Mouse (Mus musculus): ENCODE data around the gene Lhb. TPM values are rescaled to one million over a fixed set of nuclear protein-coding genes. Genes with fewer than 3 reads are reported as not detected.
"Not testable (repeated sequence)": the region's sequence is repeated elsewhere in the genome, so short reads cannot be mapped to it uniquely, and the experiment has no call there.

Gene Lhb
- total RNA-seq, 2 experiments from 2014 or later = not detected

GRCm38 (mm10) chr7:45451344-45451982 lies 30.8 kb downstream of the Lhb start:
- peak in 1 of 2 experiments; percentile 65 for DNase-seq (ENCODE audit: low spot score in 2 of 2)

- no peak for DNase-seq (ENCODE audit: low spot score in 2 of 2)
Observed at GRCm38 (mm10) chr7:45454971-45455370, 34.4 kb downstream of the Lhb start.

- DNase-seq (ENCODE audit: low spot score in 2 of 2) = no peak
Observed at GRCm38 (mm10) chr7:45455932-45456696, 35.5 kb downstream of the Lhb start.

- no peak for DNase-seq (ENCODE audit: low spot score in 2 of 2)
Observed at GRCm38 (mm10) chr7:45456721-45457203, 36.1 kb downstream of the Lhb start.

GRCm38 (mm10) chr7:45457204-45458060 lies 36.8 kb downstream of the Lhb start:
- no peak for DNase-seq (ENCODE audit: low spot score in 2 of 2)

GRCm38 (mm10) chr7:45458748-45459563 lies 38.3 kb downstream of the Lhb start:
- DNase-seq (ENCODE audit: low spot score in 2 of 2) = peak; percentile 56 to 72

- DNase-seq (ENCODE audit: low spot score in 2 of 2) = peak; percentile 81 to 96
Observed at GRCm38 (mm10) chr7:45459564-45460140, 39.0 kb downstream of the Lhb start, which contains the start of gene Ftl1. Gene Ftl1 (minus strand): TSS chr7:45459884.

GRCm38 (mm10) chr7:45460377-45460776 lies 39.8 kb downstream of the Lhb start:
- DNase-seq (ENCODE audit: low spot score in 2 of 2) = no peak

- no peak for DNase-seq (ENCODE audit: low spot score in 2 of 2)
Observed at GRCm38 (mm10) chr7:45460860-45461314, 40.3 kb downstream of the Lhb start.

- no peak for DNase-seq (ENCODE audit: low spot score in 2 of 2)
Observed at GRCm38 (mm10) chr7:45461326-45461725, 40.7 kb downstream of the Lhb start.

- no peak for DNase-seq (ENCODE audit: low spot score in 2 of 2)
Observed at GRCm38 (mm10) chr7:45461781-45462180, 41.2 kb downstream of the Lhb start.

- no peak for DNase-seq (ENCODE audit: low spot score in 2 of 2)
Observed at GRCm38 (mm10) chr7:45462325-45462724, 41.7 kb downstream of the Lhb start.

- DNase-seq (ENCODE audit: low spot score in 2 of 2) = not testable (repeated sequence)
Observed at GRCm38 (mm10) chr7:45462868-45463267, 42.2 kb downstream of the Lhb start.

GRCm38 (mm10) chr7:45463987-45464778 lies 43.6 kb downstream of the Lhb start:
- DNase-seq (ENCODE audit: low spot score in 2 of 2) = no peak

- DNase-seq (ENCODE audit: low spot score in 2 of 2) = no peak
Observed at GRCm38 (mm10) chr7:45465112-45465511, 44.5 kb downstream of the Lhb start.

- DNase-seq (ENCODE audit: low spot score in 2 of 2) = no peak
Observed at GRCm38 (mm10) chr7:45465549-45465948, 44.9 kb downstream of the Lhb start.

- DNase-seq (ENCODE audit: low spot score in 2 of 2) = peak; percentile 86 to 89
Observed at GRCm38 (mm10) chr7:45466283-45467089, 45.9 kb downstream of the Lhb start, which contains the start of gene Bax. Gene Bax (minus strand): TSS chr7:45466898.

- DNase-seq (ENCODE audit: low spot score in 2 of 2) = no peak
Observed at GRCm38 (mm10) chr7:45467090-45467670, 46.6 kb downstream of the Lhb start.
